9 mouse cellular contexts compared by ENCODE assay signal in the genomic region with DNA sequence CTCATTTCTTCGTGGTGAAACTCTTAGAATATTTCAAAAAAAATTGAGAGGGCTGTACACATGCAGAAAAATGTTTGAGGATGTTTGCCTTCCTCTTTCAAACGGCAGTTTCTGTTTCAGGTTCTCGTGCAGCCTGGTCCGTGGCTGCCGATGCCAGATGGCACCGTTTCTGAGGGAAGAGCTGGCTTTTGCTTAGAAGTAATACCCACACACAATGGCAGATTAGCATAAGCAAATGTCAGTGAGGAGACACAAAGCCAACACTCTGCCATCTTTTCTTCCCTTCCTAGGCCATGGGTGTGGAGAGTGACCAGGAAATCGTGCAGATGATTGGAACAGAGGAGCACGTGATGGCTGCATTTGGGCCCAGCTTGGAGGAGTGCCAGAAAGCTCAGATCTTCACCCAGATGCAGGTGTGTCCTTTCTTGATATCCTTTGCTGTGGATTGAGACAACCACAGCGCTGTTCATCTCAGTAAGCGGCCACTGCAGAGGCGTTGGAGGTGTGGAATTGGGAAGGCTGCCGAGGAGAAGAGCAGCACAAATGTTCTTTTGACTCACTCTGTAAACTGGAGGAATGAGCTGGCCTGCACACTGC. TPM values are rescaled to one million over a fixed set of nuclear protein-coding genes. Genes with fewer than 3 reads are reported as not detected.
DNase-seq lines count a peak whose midpoint lies in the region; ATAC-seq and TF ChIP-seq lines count a peak whose summit lies in the region.
"Had no signal": no experiment of that assay in that cellular context is flagged by ENCODE, and none has a peak within 500 bp of the region (broad histone marks: within the 10 kb centered on the region; RNA-seq: fewer than 3 reads in every experiment).

No protein-coding gene starts in this region.

- H3K4me3 ChIP-seq in neural tube, embryonic 15.5 days (replicated peaks) = no peak overlapping the region
- no peak overlapping the region for H3K4me3 ChIP-seq in stomach, postnatal 0 days (ENCODE audit: low read depth, low read length)
- H3K4me3 ChIP-seq: limb, embryonic 15.5 days had no signal

- peaks cover 17% of the 10 kb centered on the region; the same call in 1 of the 2 replicates for H3K36me3 ChIP-seq in neural tube, embryonic 15.5 days
- 0 out of 2 replicates have a peak, but pooled peaks cover 3% of the 10 kb centered on the region for H3K36me3 ChIP-seq in stomach, postnatal 0 days (ENCODE audit: control insufficient read depth, insufficient read depth, low read length)

- peak overlapping the region; percentile 34; the same call in 1 of the 2 replicates for H3K27ac ChIP-seq in neural tube, embryonic 15.5 days (replicated peaks)
- H3K27ac ChIP-seq in stomach, postnatal 0 days (replicated peaks) = no peak overlapping the region
- H3K27ac ChIP-seq: limb, embryonic 15.5 days had no signal

- peaks cover 5% of the 10 kb centered on the region; the same call in 1 of the 2 replicates for H3K4me1 ChIP-seq in neural tube, embryonic 15.5 days
- no peaks in the 10 kb centered on the region for H3K4me1 ChIP-seq in stomach, postnatal 0 days (replicated peaks; ENCODE audit: control insufficient read depth, insufficient read depth)
- H3K4me1 ChIP-seq: limb, embryonic 15.5 days had no signal

- no peaks in the 10 kb centered on the region for H3K9me3 ChIP-seq in neural tube, embryonic 15.5 days (replicated peaks)
- H3K9me3 ChIP-seq in stomach, postnatal 0 days (ENCODE audit: control insufficient read depth, low read length) = no peaks in the 10 kb centered on the region
- H3K9me3 ChIP-seq: limb, embryonic 15.5 days had no signal

- no peak overlapping the region for H3K4me2 ChIP-seq in neural tube, embryonic 15.5 days
- H3K4me2 ChIP-seq in stomach, postnatal 0 days (replicated peaks; ENCODE audit: low read depth) = no peak overlapping the region
- H3K4me2 ChIP-seq: limb, embryonic 15.5 days had no signal

- no peak overlapping the region for H3K9ac ChIP-seq in neural tube, embryonic 15.5 days (replicated peaks)
- no peak overlapping the region for H3K9ac ChIP-seq in stomach, postnatal 0 days (ENCODE audit: low read length)
- H3K9ac ChIP-seq: limb, embryonic 15.5 days had no signal

- no peak for TF ChIP-seq CTCF in stomach, postnatal 0 days (IDR thresholded peaks at IDR 0.05; ENCODE audit: low read depth)

- no peak for TF ChIP-seq EP300 in stomach, postnatal 0 days (optimal IDR thresholded peaks at IDR 0.05)

- 52% methylated on average over 12 of the region's 12 CpGs for WGBS in neural tube, embryonic 15.5 days
- 77% methylated on average over 12 of the region's 12 CpGs for whole genome bisulfite sequencing in stomach, postnatal 0 days

- ATAC-seq in granulocyte monocyte progenitor cell, adult 5-6 weeks (replicated peaks; ENCODE audit: poor library complexity, severe bottlenecking) = peak; percentile 73
- ATAC-seq in neural tube, embryonic 15.5 days (ENCODE audit: low FRiP score) = peak; percentile 41; the same call in 1 of the 2 replicates
- ATAC-seq in stomach, postnatal 0 days (ENCODE audit: low FRiP score, low TSS enrichment) = no peak

- no peaks in the 10 kb centered on the region for H3K27me3 ChIP-seq in neural tube, embryonic 15.5 days (replicated peaks)
- no peaks in the 10 kb centered on the region for H3K27me3 ChIP-seq in stomach, postnatal 0 days (ENCODE audit: control insufficient read depth, insufficient read depth, low read length)
- H3K27me3 ChIP-seq: limb, embryonic 15.5 days had no signal

- peak; percentile 39 for DNase-seq in CD4-positive helper T cell, adult 2 months (ENCODE audit: low read depth, low spot score)
- DNase-seq in T-cell, adult 2 months (ENCODE audit: low spot score) = peak; percentile 15
- peak; percentile 38 to 44 for DNase-seq in lung, adult 18-20 months
- DNase-seq in adipocyte (ENCODE audit: low spot score) = no peak
- DNase-seq in gastrocnemius, postnatal 4 days (ENCODE audit: low spot score in 2 of 2) = no peak
- no peak for DNase-seq in stomach, postnatal 0 days (ENCODE audit: low spot score)

RNA-seq across cellular contexts. Expression of a gene that starts 24.5 kb away (rescaled TPM):
- total RNA-seq in granulocyte monocyte progenitor cell, adult 5-6 weeks (2014; fragmentation: Nextera tagmentation) = 26.2 and 29.8 TPM in 2 replicates
- total RNA-seq in granulocyte monocyte progenitor cell, adult 5-6 weeks (2017) = 32.8 and 46.9 TPM in 2 replicates
- 13.5 and 13.6 TPM in 2 replicates for polyA plus RNA-seq in neural tube, embryonic 15.5 days (2015; fragmentation: Nextera tagmentation; extraction: Ambion mirVana)
- 10 to 100 TPM; 17.6 to 18.3 TPM for total RNA-seq in gastrocnemius, postnatal 4 days (2021)
- polyA plus RNA-seq in stomach, postnatal 0 days (2015; fragmentation: Nextera tagmentation; extraction: Ambion mirVana) = 4.5 and 4.9 TPM in 2 replicates

Comparison
In these comparisons a context has a peak if more than half of its experiments do, and no peak if none do; other contexts are left out.
1. DNase-seq: peak in CD4-positive helper T cell, adult 2 months (single experiment), T-cell, adult 2 months (single experiment) and lung, adult 18-20 months (2 of 2); none in adipocyte (single experiment), gastrocnemius, postnatal 4 days (0 of 2) and stomach, postnatal 0 days (single experiment).